Mouse (Mus musculus) left cerebral cortex, adult 8-10 months (tissue): Measurements from ENCODE around the gene Hoxd3. TPM values are rescaled to one million over a fixed set of nuclear protein-coding genes. Genes with fewer than 3 reads are reported as not detected.

Source experiments
- DNase-seq, 2 experiments: peaks; one replicate each; pipeline ENCODE4 v3.0.0; 2022; ENCODE audit warnings: low spot score in 2 of 2
- total RNA-seq, 4 experiments: library from RNA; stranded (reverse); gene quantifications; 2 replicates each; pipeline ENCODE4 v1.2.4; 2022

Gene Hoxd3
- total RNA-seq, 4 experiments from 2014 or later = not detected

GRCm38 (mm10) chr2:74726973-74727639, 15.4 kb downstream of the Hoxd3 start:
- no peak for DNase-seq

GRCm38 (mm10) chr2:74727640-74728302, 16.0 kb downstream of the Hoxd3 start:
- no peak for DNase-seq

- DNase-seq = no peak
Measured at GRCm38 (mm10) chr2:74728303-74728680, 16.6 kb downstream of the Hoxd3 start.

GRCm38 (mm10) chr2:74730331-74730730, 18.6 kb downstream of the Hoxd3 start:
- no peak for DNase-seq

GRCm38 (mm10) chr2:74731055-74731454, 19.3 kb downstream of the Hoxd3 start:
- no peak for DNase-seq

- no peak for DNase-seq
Measured at GRCm38 (mm10) chr2:74731799-74732512, 20.2 kb downstream of the Hoxd3 start.

GRCm38 (mm10) chr2:74732513-74733316, 21.0 kb downstream of the Hoxd3 start:
- DNase-seq = no peak

- no peak for DNase-seq
Measured at GRCm38 (mm10) chr2:74733317-74733661, 21.6 kb downstream of the Hoxd3 start.

GRCm38 (mm10) chr2:74733765-74734164, 22.0 kb downstream of the Hoxd3 start:
- no peak for DNase-seq

GRCm38 (mm10) chr2:74734451-74734850, 22.7 kb downstream of the Hoxd3 start:
- no peak for DNase-seq

- DNase-seq = no peak
Measured at GRCm38 (mm10) chr2:74734996-74735811, 23.5 kb downstream of the Hoxd3 start.

- DNase-seq = no peak
Measured at GRCm38 (mm10) chr2:74735851-74736687, 24.3 kb downstream of the Hoxd3 start.

GRCm38 (mm10) chr2:74736688-74737577, 25.2 kb downstream of the Hoxd3 start:
- DNase-seq = no peak

GRCm38 (mm10) chr2:74737578-74738070, 25.9 kb downstream of the Hoxd3 start:
- no peak for DNase-seq

GRCm38 (mm10) chr2:74738623-74739475, 27.1 kb downstream of the Hoxd3 start:
- DNase-seq = no peak

GRCm38 (mm10) chr2:74739476-74739800, 27.7 kb downstream of the Hoxd3 start:
- DNase-seq = no peak

- no peak for DNase-seq
Measured at GRCm38 (mm10) chr2:74739869-74740268, 28.1 kb downstream of the Hoxd3 start.
